Mouse (Mus musculus): Measurements from ENCODE around the gene Spata31d1a. TPM values are rescaled to one million over a fixed set of nuclear protein-coding genes. Genes with fewer than 3 reads are reported as not detected.

The Spata31d1a gene
- total and polyA plus RNA-seq, 3 experiments = 0.19 TPM; not detected in 2

DNA sequence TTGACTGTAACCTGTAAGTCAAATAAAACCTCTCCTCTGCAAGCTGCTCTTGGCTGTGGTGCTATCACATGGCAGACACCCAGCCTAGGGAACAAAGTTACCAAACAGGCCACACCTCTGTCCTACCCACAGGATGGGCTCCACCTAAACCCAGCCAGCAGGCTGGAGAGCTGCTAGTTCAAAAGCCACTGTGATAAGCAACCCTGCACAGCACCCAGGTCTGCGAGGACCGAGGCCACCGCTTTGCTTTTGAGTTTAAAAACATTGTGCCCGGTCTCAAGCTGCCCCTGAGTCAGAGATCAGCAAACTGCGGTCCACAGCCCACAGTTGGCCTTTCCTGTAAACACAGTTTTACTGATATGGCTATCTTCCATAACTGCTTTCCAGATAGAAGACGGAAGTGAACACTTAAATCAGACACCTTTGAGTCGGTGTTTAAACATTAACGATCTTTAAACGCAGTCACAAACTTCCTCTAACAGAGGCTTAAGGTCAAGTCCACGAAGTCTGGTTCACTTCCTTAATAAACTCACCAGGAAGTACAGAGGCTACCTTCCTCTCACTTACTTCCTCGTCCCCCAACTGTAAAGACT lies 41.5 kb downstream of the Spata31d1a start:
- Histone ChIP-seq H3K36me3 (replicated peaks in 1 of 2; ENCODE audit: control insufficient read depth in 1 of 2, insufficient read depth in 1 of 2, low read length in 1 of 2) (peaks cover 17 to 46% of the 10 kb centered on the region in 2 experiments), H3K4me3 (replicated peaks in 1 of 3; ENCODE audit: low read depth in 2 of 3, low read length in 2 of 3, poor library complexity in 1 of 3) (no peak overlapping the region), H3K27me3 (replicated peaks) (no peaks in the 10 kb centered on the region), H3K9me3 (replicated peaks; ENCODE audit: low read length) (no peaks in the 10 kb centered on the region), H3K9ac (ENCODE audit: insufficient read depth, low read depth) (no peak overlapping the region), H3K4me1 (ENCODE audit: control insufficient read depth in 1 of 2, insufficient read depth in 2 of 2) (peaks cover 6 to 38% of the 10 kb centered on the region in 2 experiments), H3K79me2 (replicated peaks; ENCODE audit: control insufficient read depth, extremely low read depth, insufficient read depth, poor library complexity, severe bottlenecking) (no peaks in the 10 kb centered on the region), H3K4me2 (ENCODE audit: insufficient read depth, low read depth, poor library complexity, severe bottlenecking) (no peak overlapping the region), H3K27ac (ENCODE audit: insufficient read depth, low read depth) (no peak overlapping the region)
- TF ChIP-seq ELF1 (IDR thresholded peaks at IDR 0.05; ENCODE audit: low read depth, low read length) (peak; percentile 48; the same call in 1 of the 2 replicates), MYC (IDR thresholded peaks at IDR 0.05; ENCODE audit: low read depth, low read length) (no peak)
- dilution Hi-C loops (cut with MboI; ENCODE audit: extremely low pct_ligation_motif_present, extremely low pct_unique_long_range_greater_than_20kb, low sequenced_read_pairs) = no loop called here
- in situ Hi-C loops (cut with MboI; ENCODE audit: low pct_ligation_motif_present, low pct_unique_long_range_greater_than_20kb, low sequenced_read_pairs) = no loop called here
- DNase-seq (ENCODE audit: extremely low read depth) = peak; percentile 7

GRCm38 (mm10) chr13:59667763-59668162 lies 42.4 kb downstream of the Spata31d1a start:
- Histone ChIP-seq H3K4me2 (ENCODE audit: insufficient read depth, low read depth, poor library complexity, severe bottlenecking) (no peak overlapping the region), H3K36me3 (replicated peaks in 1 of 2; ENCODE audit: control insufficient read depth in 1 of 2, insufficient read depth in 1 of 2, low read length in 1 of 2) (peaks cover 18 to 50% of the 10 kb centered on the region in 2 experiments), H3K27me3 (replicated peaks) (no peaks in the 10 kb centered on the region), H3K9ac (ENCODE audit: insufficient read depth, low read depth) (no peak overlapping the region), H3K4me1 (ENCODE audit: control insufficient read depth in 1 of 2, insufficient read depth in 2 of 2) (peaks cover 5 to 32% of the 10 kb centered on the region in 2 experiments), H3K27ac (ENCODE audit: insufficient read depth, low read depth) (no peak overlapping the region), H3K9me3 (replicated peaks; ENCODE audit: low read length) (no peaks in the 10 kb centered on the region), H3K4me3 (replicated peaks in 1 of 3; ENCODE audit: low read depth in 2 of 3, low read length in 2 of 3, poor library complexity in 1 of 3) (no peak overlapping the region), H3K79me2 (replicated peaks; ENCODE audit: control insufficient read depth, extremely low read depth, insufficient read depth, poor library complexity, severe bottlenecking) (no peaks in the 10 kb centered on the region)
- DNase-seq (ENCODE audit: extremely low read depth) = no peak
- TF ChIP-seq TCF12 (IDR thresholded peaks at IDR 0.05; ENCODE audit: low read depth, low read length) (no peak), CHD2 (IDR thresholded peaks at IDR 0.05; ENCODE audit: low read length) (no peak), CTCF (conservative IDR thresholded peaks at IDR 0.05 in 1 of 2, IDR thresholded peaks at IDR 0.05 in 1 of 2; ENCODE audit: low read depth in 2 of 2, low read length in 2 of 2) (no peak), POLR2AphosphoS2 (IDR thresholded peaks at IDR 0.05; ENCODE audit: low read depth, low read length) (no peak), MAZ (IDR thresholded peaks at IDR 0.05; ENCODE audit: low read depth, low read length) (no peak), USF2 (conservative IDR thresholded peaks at IDR 0.05; ENCODE audit: low read depth, low read length) (no peak), CHD1 (IDR thresholded peaks at IDR 0.05; ENCODE audit: low read depth, low read length) (no peak), RCOR1 (conservative IDR thresholded peaks at IDR 0.05; ENCODE audit: low read depth, low read length) (no peak), TBP (conservative IDR thresholded peaks at IDR 0.05; ENCODE audit: low read depth, low read length) (no peak), BHLHE40 (IDR thresholded peaks at IDR 0.05; ENCODE audit: low read depth, low read length) (no peak), ZNF384 (IDR thresholded peaks at IDR 0.05; ENCODE audit: low read depth, low read length) (no peak), USF1 (IDR thresholded peaks at IDR 0.05; ENCODE audit: low read depth, low read length) (no peak), E2F4 (IDR thresholded peaks at IDR 0.05; ENCODE audit: insufficient replicate concordance, low read depth, low read length) (no peak), ZKSCAN1 (IDR thresholded peaks at IDR 0.05; ENCODE audit: borderline replicate concordance, low read depth, low read length) (no peak), UBTF (IDR thresholded peaks at IDR 0.05; ENCODE audit: low read depth, low read length) (no peak), NRF1 (IDR thresholded peaks at IDR 0.05; ENCODE audit: low read depth, low read length) (no peak), SIN3A (IDR thresholded peaks at IDR 0.05; ENCODE audit: low read length) (no peak)
- dilution Hi-C loops (cut with MboI; ENCODE audit: extremely low pct_ligation_motif_present, extremely low pct_unique_long_range_greater_than_20kb, low sequenced_read_pairs) (no loop called here), in situ Hi-C loops (cut with MboI; ENCODE audit: low pct_ligation_motif_present, low pct_unique_long_range_greater_than_20kb, low sequenced_read_pairs) (no loop called here)

Measured in CH12.LX (cell line).